Mouse (Mus musculus) intestine, embryonic 15.5 days (tissue): ENCODE results near the gene Bdp1. TPM values are rescaled to one million over a fixed set of nuclear protein-coding genes. Genes with fewer than 3 reads are reported as not detected.
"Not testable (repeated sequence)": the region's sequence is repeated elsewhere in the genome, so short reads cannot be mapped to it uniquely, and the experiment has no call there.

Source experiments
- ATAC-seq: fragments of 200-750 bp; cut with Nextera tagmentation; 2 replicates; pipeline ENCODE4 v1.8.0; 2017; ENCODE audit warnings: moderate TSS enrichment, moderate library complexity
- H3K27ac ChIP-seq: fragments of 300-500 bp; sonication (generic); 2 replicates; pipeline ENCODE4 v1.5.1; 2015; ENCODE audit warnings: mild to moderate bottlenecking, inconsistent platforms
- H3K27me3 ChIP-seq: fragments of 300-500 bp; sonication (generic); replicated peaks from 2 replicates; pipeline ENCODE4 v1.6.1; 2015; ENCODE audit warnings: inconsistent platforms
- H3K36me3 ChIP-seq: fragments of 300-500 bp; sonication (generic); 2 replicates; pipeline ENCODE4 v1.6.1; 2015; ENCODE audit warnings: inconsistent platforms
- H3K4me1 ChIP-seq: fragments of 300-500 bp; sonication (generic); replicated peaks from 2 replicates; pipeline ENCODE4 v1.6.1; 2015; ENCODE audit warnings: inconsistent platforms
- H3K4me2 ChIP-seq: fragments of 300-500 bp; sonication (generic); replicated peaks from 2 replicates; pipeline ENCODE4 v1.6.1; 2015; ENCODE audit warnings: mild to moderate bottlenecking, inconsistent platforms
- H3K4me3 ChIP-seq: fragments of 300-500 bp; sonication (generic); replicated peaks from 2 replicates; pipeline ENCODE4 v1.5.1; 2015; ENCODE audit warnings: inconsistent platforms
- H3K9ac ChIP-seq: fragments of 300-500 bp; sonication (generic); 2 replicates; pipeline ENCODE4 v1.6.1; 2015; ENCODE audit warnings: inconsistent platforms
- H3K9me3 ChIP-seq: fragments of 300-500 bp; sonication (generic); 2 replicates; pipeline ENCODE4 v1.6.1; 2016; ENCODE audit warnings: inconsistent platforms
- WGBS: fragments of 180-500 bp; shearing (Covaris S2); methylation state at CpG from one replicate; pipeline ENCODE4 v1.1.7; 2015; 5-methylcytosine and 5-hydroxymethylcytosine counted together
- polyA plus RNA-seq: library from polyadenylated mRNA; unstranded; fragments of >200 nt; fragmentation: Nextera tagmentation; extraction: Ambion mirVana; gene quantifications from 2 replicates; pipeline ENCODE4 v1.2.1, GENCODE M21; 2015

Bdp1 gene
- polyA plus RNA-seq, 1 experiment from 2014 or later = 36.7 TPM

DNA sequence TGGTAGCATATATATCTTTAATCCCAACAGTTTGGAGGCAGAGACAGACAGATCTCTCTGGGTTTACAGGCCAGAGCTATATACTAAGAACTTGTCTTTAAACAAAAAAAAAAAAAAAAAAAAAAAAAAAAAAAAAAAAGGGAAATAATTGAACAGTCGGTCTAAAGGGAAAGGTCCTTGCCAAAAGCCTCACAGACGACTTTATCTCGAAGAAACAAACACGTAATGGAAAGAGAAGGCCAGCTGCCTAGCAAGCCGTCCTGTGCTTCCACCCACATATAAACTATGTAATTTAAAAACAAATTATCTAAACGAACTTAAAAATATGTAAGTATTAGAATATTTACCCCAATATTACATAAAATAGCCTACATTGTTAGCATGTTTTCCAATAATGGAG lies 36.0 kb downstream of the Bdp1 start:
- Histone ChIP-seq H3K27ac (no peak overlapping the region), H3K36me3 (peaks cover 24% of the 10 kb centered on the region), H3K27me3 (no peaks in the 10 kb centered on the region), H3K9ac (no peak overlapping the region), H3K4me2 (no peak overlapping the region), H3K4me1 (no peaks in the 10 kb centered on the region), H3K4me3 (no peak overlapping the region), H3K9me3 (no peaks in the 10 kb centered on the region)
- whole genome bisulfite sequencing = 82% methylated on average over 6 of the region's 6 CpGs
- ATAC-seq = no peak

DNA sequence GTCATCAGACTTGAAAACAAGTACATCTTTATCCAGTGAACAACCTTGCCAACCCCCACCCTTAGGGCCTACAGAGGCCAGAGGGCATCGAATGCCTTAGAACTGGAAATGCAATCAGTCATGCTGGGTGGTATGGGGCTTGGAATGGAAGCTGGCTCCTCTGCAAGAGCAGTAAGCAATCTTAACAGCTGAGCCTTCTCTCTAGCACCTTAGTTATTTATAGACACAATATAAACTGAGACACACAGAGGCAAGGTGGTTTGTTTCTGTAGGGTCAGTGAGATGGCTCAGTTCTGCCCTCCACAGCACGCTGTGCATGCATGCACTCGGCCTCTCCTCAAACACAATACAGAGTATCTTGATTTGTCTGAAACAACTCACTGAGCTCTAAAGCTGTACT lies 39.9 kb downstream of the Bdp1 start:
- H3K4me1 ChIP-seq = no peaks in the 10 kb centered on the region
- no peak overlapping the region for H3K4me2 ChIP-seq
- ATAC-seq = no peak
- no peaks in the 10 kb centered on the region for H3K9me3 ChIP-seq
- 93% methylated on average over 3 of the region's 3 CpGs for WGBS
- H3K9ac ChIP-seq = no peak overlapping the region
- no peak overlapping the region for H3K4me3 ChIP-seq
- no peak overlapping the region for H3K27ac ChIP-seq
- H3K27me3 ChIP-seq = no peaks in the 10 kb centered on the region
- H3K36me3 ChIP-seq = peaks cover 28% of the 10 kb centered on the region

DNA sequence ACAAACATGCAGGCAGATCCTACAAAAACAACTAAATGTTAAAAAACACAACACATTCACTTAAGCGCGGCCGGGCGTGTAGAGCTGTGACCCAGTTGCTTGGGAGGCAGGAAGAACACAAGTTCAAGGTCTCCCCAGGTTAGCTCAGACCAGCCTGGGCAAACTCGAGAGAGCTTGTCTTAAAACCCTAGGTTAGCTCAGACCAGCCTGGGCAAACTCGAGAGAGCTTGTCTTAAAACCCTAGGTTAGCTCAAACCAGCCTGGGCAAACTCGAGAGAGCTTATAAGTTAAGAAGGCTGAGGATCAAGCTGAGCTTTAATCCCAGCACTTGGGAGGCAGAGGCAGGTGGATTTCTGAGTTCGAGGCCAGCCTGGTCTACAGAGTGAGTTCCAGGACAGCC lies 46.1 kb downstream of the Bdp1 start:
- H3K27me3 ChIP-seq, H3K9me3 ChIP-seq, H3K9ac ChIP-seq, ATAC-seq, H3K27ac ChIP-seq, H3K4me2 ChIP-seq, H3K4me1 ChIP-seq, H3K4me3 ChIP-seq: not testable (repeated sequence)
- 91% methylated on average over 8 of the region's 8 CpGs for WGBS
- H3K36me3 ChIP-seq = peaks cover 44% of the 10 kb centered on the region

DNA sequence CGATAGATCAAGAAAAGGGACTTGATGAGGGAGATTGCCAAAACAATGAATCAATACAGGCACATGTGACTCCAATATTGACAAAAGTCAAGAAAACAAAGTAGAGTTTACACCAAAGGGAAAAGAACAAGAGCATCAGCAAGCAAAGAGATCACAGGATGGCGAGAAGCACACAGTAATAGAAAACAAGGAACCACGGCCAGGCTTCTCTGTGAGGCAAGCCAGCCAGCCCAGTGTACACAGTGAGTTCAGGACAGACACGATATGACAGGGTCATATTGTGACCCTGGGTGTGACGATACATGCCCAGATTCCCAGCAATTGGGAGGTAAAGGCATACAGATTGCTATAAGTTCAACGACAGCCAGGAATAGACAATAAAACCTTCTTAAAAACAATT lies 77.9 kb downstream of the Bdp1 start:
- Histone ChIP-seq H3K4me2 (no peak overlapping the region), H3K9ac (no peak overlapping the region), H3K4me3 (no peak overlapping the region), H3K4me1 (no peaks in the 10 kb centered on the region), H3K27ac (no peak overlapping the region), H3K9me3 (no peaks in the 10 kb centered on the region), H3K36me3 (peaks cover 22% of the 10 kb centered on the region), H3K27me3 (no peaks in the 10 kb centered on the region)
- 83% methylated on average over 6 of the region's 6 CpGs for WGBS
- no peak for ATAC-seq

DNA sequence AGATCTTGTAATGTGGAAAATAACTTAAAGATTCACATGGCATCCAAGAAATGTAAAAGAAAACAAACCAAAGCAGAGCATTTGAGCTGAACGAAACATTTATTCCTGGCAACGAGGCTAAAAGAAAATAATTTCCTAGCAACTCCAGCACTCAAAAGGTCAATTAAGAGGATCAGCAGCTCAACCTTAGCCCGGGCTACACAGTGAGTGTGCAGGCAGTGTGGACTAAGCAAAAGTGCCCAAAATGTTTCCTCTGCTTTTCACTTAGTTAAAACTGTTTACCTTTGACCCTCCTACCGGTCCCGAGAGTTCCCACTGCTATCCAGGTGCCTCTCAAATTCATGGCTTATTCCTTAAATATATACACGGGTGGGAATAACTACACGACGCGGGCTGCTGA lies 87.0 kb downstream of the Bdp1 start:
- WGBS = 86% methylated on average over 9 of the region's 9 CpGs
- Histone ChIP-seq H3K4me2 (no peak overlapping the region), H3K9me3 (no peaks in the 10 kb centered on the region), H3K36me3 (peaks cover 8% of the 10 kb centered on the region; the same call in 1 of the 2 replicates), H3K27me3 (no peaks in the 10 kb centered on the region), H3K27ac (no peak overlapping the region), H3K4me3 (no peak overlapping the region), H3K9ac (no peak overlapping the region), H3K4me1 (peaks cover 8% of the 10 kb centered on the region)
- ATAC-seq = no peak

DNA sequence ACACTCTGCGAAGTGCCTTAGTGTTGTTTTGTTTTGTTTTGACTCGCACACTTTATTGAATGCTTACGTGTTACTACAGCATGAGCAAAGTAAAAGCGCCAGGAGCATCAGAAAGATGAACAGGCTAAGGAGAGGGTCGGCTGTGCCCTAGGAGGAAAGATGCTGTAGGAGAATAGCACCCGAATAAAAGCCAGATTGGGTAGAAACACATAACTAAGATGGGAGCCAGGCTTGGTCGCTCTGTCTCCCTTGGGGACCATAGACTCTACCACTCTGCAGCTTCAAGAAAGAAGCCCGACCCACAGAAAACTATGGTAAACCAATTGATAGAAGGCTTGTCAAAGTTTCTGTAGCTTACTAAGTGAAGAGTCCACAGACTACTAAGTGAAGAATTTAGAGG lies 87.9 kb downstream of the Bdp1 start:
- 7% methylated on average over 8 of the region's 8 CpGs for WGBS
- Histone ChIP-seq H3K9me3 (no peaks in the 10 kb centered on the region), H3K27ac (0 out of 2 replicates have a peak overlapping the region, but pooled peaks have one; percentile 18), H3K9ac (peak overlapping the region; percentile 44), H3K36me3 (peaks cover 8% of the 10 kb centered on the region; the same call in 1 of the 2 replicates), H3K4me3 (peak overlapping the region; percentile 60), H3K4me1 (peaks cover 8% of the 10 kb centered on the region), H3K27me3 (no peaks in the 10 kb centered on the region), H3K4me2 (peak overlapping the region; percentile 84)
- peak; percentile 37 for ATAC-seq

DNA sequence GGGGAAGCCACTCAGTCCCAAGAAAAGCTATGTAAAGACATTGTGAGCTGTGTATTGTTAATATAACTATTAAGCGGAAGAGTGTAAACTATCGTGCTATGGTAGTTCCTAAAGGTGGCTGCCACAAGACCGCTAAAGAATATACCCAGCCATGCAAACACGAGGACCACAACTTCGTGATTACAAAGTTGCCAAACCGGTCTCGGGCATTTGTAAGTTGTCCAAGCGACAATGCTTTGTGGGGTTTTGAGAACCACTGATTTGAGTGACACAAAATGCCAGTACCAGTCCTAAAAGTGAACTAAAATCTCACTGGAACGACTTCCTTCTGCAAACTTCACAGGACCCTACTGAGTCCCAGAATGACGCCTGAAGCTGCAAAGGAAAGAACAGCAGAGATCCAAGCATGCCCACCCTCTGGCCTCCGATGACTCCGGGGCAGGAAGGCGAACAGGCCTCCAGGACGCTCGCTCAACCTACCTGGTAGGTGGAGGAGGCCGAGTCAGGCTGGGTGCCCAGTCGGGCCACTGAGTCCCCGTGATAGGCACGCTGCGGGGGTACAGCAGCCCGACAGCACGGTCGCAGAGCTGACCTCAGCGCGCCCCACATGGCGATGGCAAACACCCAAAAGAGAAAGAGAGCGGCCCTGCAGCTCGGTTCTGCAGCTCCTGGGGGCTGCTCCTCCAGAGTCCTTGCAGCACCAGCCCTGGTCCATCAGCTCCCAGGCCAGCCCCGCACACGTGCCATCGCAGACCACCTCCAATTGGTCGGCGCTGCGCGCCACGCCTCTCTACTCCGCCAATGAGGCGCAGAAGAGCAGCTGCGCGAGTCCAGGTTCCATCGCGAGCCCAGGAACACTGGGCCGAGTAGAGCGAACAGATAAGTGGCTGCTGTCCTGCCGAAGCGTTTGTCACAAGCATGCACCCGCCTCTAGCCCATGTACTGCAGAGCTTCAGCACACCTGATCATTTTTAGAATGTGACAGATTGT lies 88.7 kb downstream of the Bdp1 start, which contains the start of gene Mccc2:
Mccc2 (minus strand) TSS at position 734 of the 990 bp plus-strand sequence.
- H3K27me3 ChIP-seq = no peaks in the 10 kb centered on the region
- peak within 1 kb of the TSS; percentile 84 for H3K4me2 ChIP-seq
- ATAC-seq = peak; percentile 100
- peak within 1 kb of the TSS; percentile 60 for H3K4me3 ChIP-seq
- H3K36me3 ChIP-seq = peaks cover 5% of the 10 kb centered on the region; the same call in 1 of the 2 replicates
- no peaks in the 10 kb centered on the region for H3K9me3 ChIP-seq
- H3K27ac ChIP-seq = peak within 1 kb of the TSS; percentile 72
- WGBS = 2% methylated on average over 47 of the region's 47 CpGs
- H3K9ac ChIP-seq = peak within 1 kb of the TSS; percentile 81
- H3K4me1 ChIP-seq = peaks cover 8% of the 10 kb centered on the region

DNA sequence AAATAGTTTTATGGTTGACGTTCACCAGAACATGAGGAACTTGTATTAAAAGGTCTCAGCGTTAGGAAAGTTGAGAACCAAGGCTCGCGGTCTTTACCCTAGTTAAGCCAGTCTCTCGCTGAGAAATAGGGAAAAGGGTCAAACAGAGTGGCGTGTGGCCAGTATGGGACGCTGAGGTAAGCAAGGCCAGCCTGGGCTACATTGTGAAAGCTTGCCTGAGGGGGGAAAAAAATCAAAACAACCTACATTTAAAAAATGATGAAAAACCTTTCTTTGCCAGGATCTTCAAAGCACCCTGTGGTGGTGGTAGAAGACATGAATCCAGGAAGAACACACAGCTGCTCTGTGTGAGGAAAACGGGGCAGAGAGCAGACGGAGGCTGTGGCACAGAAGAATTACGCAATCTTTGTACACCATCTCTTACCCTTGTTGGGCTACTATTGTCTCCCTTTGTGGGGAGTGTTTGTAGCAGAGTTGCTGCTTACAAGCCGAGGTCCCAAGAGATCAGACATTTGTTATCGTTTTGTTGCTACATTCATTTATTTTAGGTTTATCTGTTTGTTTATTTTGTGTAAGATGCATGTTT lies 97.9 kb downstream of the Bdp1 start:
- H3K4me1 ChIP-seq = no peaks in the 10 kb centered on the region
- no peak overlapping the region for H3K9ac ChIP-seq
- no peak for ATAC-seq
- WGBS = 78% methylated on average over 12 of the region's 12 CpGs
- H3K27ac ChIP-seq = no peak overlapping the region
- no peaks in the 10 kb centered on the region for H3K27me3 ChIP-seq
- no peak overlapping the region for H3K4me2 ChIP-seq
- no peaks in the 10 kb centered on the region for H3K9me3 ChIP-seq
- no peak overlapping the region for H3K4me3 ChIP-seq
- H3K36me3 ChIP-seq = no peaks in the 10 kb centered on the region

DNA sequence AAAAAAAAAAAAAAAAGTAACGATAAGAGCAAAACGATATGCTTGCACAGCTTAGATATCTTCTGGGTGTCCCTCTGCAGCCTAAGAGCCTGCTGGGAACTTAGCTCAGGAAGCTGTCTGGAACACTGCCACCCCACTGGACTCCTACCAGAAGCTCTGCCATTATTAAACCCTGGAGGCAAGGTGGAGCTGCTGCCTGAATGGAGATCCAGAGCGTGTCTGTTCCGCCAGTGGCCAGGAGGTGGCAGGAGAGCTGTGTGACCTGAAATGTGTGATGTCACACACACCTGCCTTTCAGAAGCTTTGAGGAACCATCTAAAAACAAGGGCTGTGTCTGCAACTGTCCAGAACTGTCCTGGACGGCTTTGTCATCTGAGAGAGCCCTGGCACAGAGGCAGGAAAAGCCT lies 102.1 kb downstream of the Bdp1 start:
- H3K4me1 ChIP-seq = no peaks in the 10 kb centered on the region
- 34% methylated on average over 5 of the region's 5 CpGs for WGBS
- no peak overlapping the region for H3K4me2 ChIP-seq
- no peak overlapping the region for H3K4me3 ChIP-seq
- H3K36me3 ChIP-seq = no peaks in the 10 kb centered on the region
- no peak overlapping the region for H3K9ac ChIP-seq
- no peaks in the 10 kb centered on the region for H3K27me3 ChIP-seq
- H3K9me3 ChIP-seq = no peaks in the 10 kb centered on the region
- H3K27ac ChIP-seq = no peak overlapping the region
- ATAC-seq = peak; percentile 71

DNA sequence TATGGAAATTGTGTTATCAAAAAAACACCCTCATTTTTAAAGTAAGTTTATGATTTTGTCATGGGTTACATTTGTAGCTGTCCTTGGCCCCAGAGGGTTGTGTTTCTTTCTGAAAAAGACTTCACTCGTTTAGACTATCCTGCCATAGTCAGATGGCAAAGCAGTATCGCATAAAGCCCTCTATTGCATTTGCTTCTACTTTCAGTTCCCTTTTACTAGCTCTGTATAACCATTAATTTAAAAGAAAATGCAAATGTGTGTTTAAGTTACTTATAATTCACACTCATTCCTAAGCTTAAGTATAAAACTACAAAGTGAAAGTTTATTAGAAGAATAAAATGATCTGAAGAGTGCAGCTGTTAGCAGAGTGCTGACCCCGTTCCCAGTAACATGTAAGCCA lies 104.8 kb downstream of the Bdp1 start:
- no peak for ATAC-seq
- no peak overlapping the region for H3K9ac ChIP-seq
- 86% methylated on average over 3 of the region's 3 CpGs for WGBS

DNA sequence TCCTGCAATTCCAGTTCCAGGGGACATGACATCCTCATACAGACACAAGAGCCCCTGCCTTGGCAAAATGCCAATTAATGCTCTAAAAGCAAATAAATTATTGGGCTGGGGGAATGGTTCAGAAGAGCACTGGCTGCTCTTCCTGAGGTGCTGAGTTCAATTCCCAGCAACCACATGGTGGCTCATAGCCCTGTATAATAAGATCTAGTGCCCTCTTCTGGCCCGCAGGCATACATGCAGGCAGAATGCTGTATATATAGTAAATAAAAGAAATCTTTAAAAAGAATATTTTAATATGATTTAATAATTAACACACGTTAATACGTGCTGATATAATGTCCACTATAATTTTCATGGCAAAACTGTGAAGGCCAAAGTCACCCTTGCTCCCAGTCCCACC lies 105.8 kb downstream of the Bdp1 start:
- H3K9ac ChIP-seq = no peak overlapping the region
- H3K27ac ChIP-seq = no peak overlapping the region
- H3K27me3 ChIP-seq = no peaks in the 10 kb centered on the region
- H3K4me2 ChIP-seq = no peak overlapping the region
- no peak overlapping the region for H3K4me3 ChIP-seq
- 82% methylated on average over 3 of the region's 3 CpGs for WGBS
- H3K4me1 ChIP-seq = no peaks in the 10 kb centered on the region
- H3K9me3 ChIP-seq = no peaks in the 10 kb centered on the region
- no peaks in the 10 kb centered on the region for H3K36me3 ChIP-seq
- no peak for ATAC-seq

More for the DNA sequence above, 104.8 kb downstream of the Bdp1 start:
- Histone ChIP-seq H3K9me3 (no peaks in the 10 kb centered on the region), H3K4me1 (no peaks in the 10 kb centered on the region), H3K4me2 (no peak overlapping the region), H3K36me3 (no peaks in the 10 kb centered on the region), H3K27ac (no peak overlapping the region), H3K27me3 (no peaks in the 10 kb centered on the region), H3K4me3 (no peak overlapping the region)

DNA sequence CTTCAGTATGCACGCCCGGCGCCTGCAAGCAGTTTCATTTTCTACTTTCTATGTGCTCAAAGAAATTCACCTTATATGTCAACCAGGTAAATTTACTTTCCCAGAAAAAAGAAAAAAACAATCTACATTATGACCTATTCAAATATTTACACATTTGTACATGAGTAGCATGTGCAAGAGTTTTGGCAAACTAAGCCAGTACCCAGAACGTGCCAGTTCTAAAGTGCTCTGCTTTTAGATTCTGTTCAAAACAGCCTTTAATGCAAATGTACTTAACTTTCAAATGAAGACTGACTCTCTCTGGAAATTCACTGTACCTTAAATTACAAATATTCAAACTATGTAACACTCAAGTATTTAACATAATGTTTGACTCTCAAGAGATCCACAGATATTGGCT lies 114.3 kb downstream of the Bdp1 start:
- no peak overlapping the region for H3K9ac ChIP-seq
- no peak overlapping the region for H3K4me3 ChIP-seq
- H3K4me2 ChIP-seq = no peak overlapping the region
- H3K36me3 ChIP-seq = no peaks in the 10 kb centered on the region
- no peaks in the 10 kb centered on the region for H3K9me3 ChIP-seq
- H3K27me3 ChIP-seq = no peaks in the 10 kb centered on the region
- no peak overlapping the region for H3K27ac ChIP-seq
- 95% methylated on average over 4 of the region's 4 CpGs for WGBS
- no peaks in the 10 kb centered on the region for H3K4me1 ChIP-seq
- ATAC-seq = no peak
